ENCODE assay signal across 9 mouse cellular contexts in the genomic region with DNA sequence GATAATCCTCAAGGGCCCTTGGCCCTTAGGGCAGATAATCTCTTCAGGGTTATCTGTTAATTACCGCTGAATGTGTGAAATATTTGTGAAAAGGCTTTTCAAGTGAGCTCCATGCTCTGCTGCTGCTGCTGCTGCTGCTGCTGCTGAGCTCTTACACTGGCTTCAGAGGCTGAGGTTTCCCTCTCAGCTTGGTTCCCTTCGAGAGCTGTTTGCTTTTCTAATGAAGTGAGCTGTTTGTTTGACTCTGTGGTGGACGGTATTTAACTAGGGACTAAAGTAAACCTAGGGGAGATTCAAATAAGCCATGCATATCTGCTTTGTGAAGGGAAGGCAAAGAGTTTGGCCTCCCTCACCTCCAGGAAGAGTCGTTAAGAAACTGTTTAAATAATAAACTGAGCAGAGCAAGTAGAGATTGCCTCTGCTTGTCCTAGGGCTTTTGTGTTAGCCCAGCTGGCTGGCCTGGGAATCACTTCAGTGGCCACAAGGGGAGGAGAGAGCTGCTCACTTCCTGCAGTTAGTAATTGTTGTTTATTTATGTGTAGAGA.
DNase-seq lines count a peak whose midpoint lies in the region; ATAC-seq lines count a peak whose summit lies in the region.
"Had no signal": no experiment of that assay in that cellular context is flagged by ENCODE, and none has a peak within 500 bp of the region (broad histone marks: within the 10 kb centered on the region; RNA-seq: fewer than 3 reads in every experiment).

No protein-coding gene starts in this region.

- no peak overlapping the region for H3K4me3 ChIP-seq in kidney, embryonic 14.5 days (ENCODE audit: low read length)
- H3K4me3 ChIP-seq in forebrain, embryonic 10.5 days, result 0 out of 2 replicates have a peak overlapping the region, but pooled peaks have one; percentile 16
- H3K4me3 ChIP-seq in limb, embryonic 13.5 days, result no peak overlapping the region
- H3K4me3 ChIP-seq in midbrain, embryonic 15.5 days, result no peak overlapping the region

- 8% methylated on average over 4 of the region's 4 CpGs for WGBS in kidney, embryonic 14.5 days
- WGBS in forebrain, embryonic 10.5 days, result under 1% methylated on average over 4 of the region's 4 CpGs
- 16% methylated on average over 4 of the region's 4 CpGs for WGBS in limb, embryonic 13.5 days
- 4% methylated on average over 4 of the region's 4 CpGs for WGBS in midbrain, embryonic 15.5 days

- no peak overlapping the region for H3K9ac ChIP-seq in kidney, embryonic 14.5 days (ENCODE audit: low read depth, low read length)
- H3K9ac ChIP-seq in limb, embryonic 13.5 days, result peak overlapping the region; percentile 35; the same call in 1 of the 2 replicates
- no peak overlapping the region for H3K9ac ChIP-seq in midbrain, embryonic 15.5 days

- DNase-seq in kidney, postnatal 14 days, result no peak
- peak; percentile 37 for DNase-seq in forebrain, embryonic 10.5 days (ENCODE audit: extremely low spot score, low spot score)
- DNase-seq in ovary, postnatal 36 days (ENCODE audit: low spot score), result no peak
- DNase-seq in right cerebral cortex, postnatal 25 days, result no peak
- DNase-seq in natural killer cell, adult 2 months (ENCODE audit: low spot score in 2 of 2), result no peak
- DNase-seq: right cerebral cortex, postnatal 4 days had no signal

- H3K4me2 ChIP-seq in kidney, embryonic 14.5 days (replicated peaks; ENCODE audit: low read depth, low read length), result no peak overlapping the region
- no peak overlapping the region for H3K4me2 ChIP-seq in limb, embryonic 13.5 days (replicated peaks)
- no peak overlapping the region for H3K4me2 ChIP-seq in midbrain, embryonic 15.5 days

- H3K4me1 ChIP-seq in kidney, embryonic 14.5 days (ENCODE audit: control insufficient read depth, insufficient read depth, low read length), result peaks cover 13% of the 10 kb centered on the region
- H3K4me1 ChIP-seq in forebrain, embryonic 10.5 days, result peaks cover 71% of the 10 kb centered on the region
- peaks cover 32% of the 10 kb centered on the region for H3K4me1 ChIP-seq in limb, embryonic 13.5 days
- H3K4me1 ChIP-seq in midbrain, embryonic 15.5 days, result peaks cover 27% of the 10 kb centered on the region

- peak overlapping the region; percentile 2; the same call in 1 of the 2 replicates for H3K27ac ChIP-seq in kidney, embryonic 14.5 days (ENCODE audit: low read depth, low read length)
- H3K27ac ChIP-seq in forebrain, embryonic 10.5 days, result peak overlapping the region; percentile 75
- peak overlapping the region; percentile 39; the same call in 1 of the 2 replicates for H3K27ac ChIP-seq in limb, embryonic 13.5 days
- H3K27ac ChIP-seq in midbrain, embryonic 15.5 days, result peak overlapping the region; percentile 27; the same call in 1 of the 2 replicates

- no peaks in the 10 kb centered on the region for H3K27me3 ChIP-seq in kidney, embryonic 14.5 days (ENCODE audit: control insufficient read depth, insufficient read depth, low read length)
- peaks cover 19% of the 10 kb centered on the region for H3K27me3 ChIP-seq in forebrain, embryonic 10.5 days (ENCODE audit: poor library complexity, severe bottlenecking)
- H3K27me3 ChIP-seq in limb, embryonic 13.5 days, result no peaks in the 10 kb centered on the region
- no peaks in the 10 kb centered on the region for H3K27me3 ChIP-seq in midbrain, embryonic 15.5 days (replicated peaks)

- no peaks in the 10 kb centered on the region for H3K36me3 ChIP-seq in kidney, embryonic 14.5 days (ENCODE audit: control insufficient read depth, insufficient read depth, low read length)
- H3K36me3 ChIP-seq in forebrain, embryonic 10.5 days (replicated peaks), result peaks cover 36% of the 10 kb centered on the region
- H3K36me3 ChIP-seq in limb, embryonic 13.5 days, result peaks cover 5% of the 10 kb centered on the region
- H3K36me3 ChIP-seq in midbrain, embryonic 15.5 days (replicated peaks), result no peaks in the 10 kb centered on the region

- no peaks in the 10 kb centered on the region for H3K9me3 ChIP-seq in kidney, embryonic 14.5 days (ENCODE audit: control insufficient read depth, low read length)
- H3K9me3 ChIP-seq in forebrain, embryonic 10.5 days, result no peaks in the 10 kb centered on the region
- H3K9me3 ChIP-seq in limb, embryonic 13.5 days, result no peaks in the 10 kb centered on the region
- H3K9me3 ChIP-seq in midbrain, embryonic 15.5 days, result no peaks in the 10 kb centered on the region

- peak; percentile 71; the same call in 1 of the 2 replicates for ATAC-seq in kidney, embryonic 14.5 days (ENCODE audit: low FRiP score, low TSS enrichment)
- no peak for ATAC-seq in limb, embryonic 13.5 days (ENCODE audit: low FRiP score, low read depth)
- peak; percentile 55; the same call in 1 of the 2 replicates for ATAC-seq in midbrain, embryonic 15.5 days (replicated peaks)

Comparison
In these comparisons a context has a peak if more than half of its experiments do, and no peak if none do; other contexts are left out.
1. H3K27ac ChIP-seq: peak in every context shown above with its lines; median percentile 75 in forebrain, embryonic 10.5 days; 39 in limb, embryonic 13.5 days; 27 in midbrain, embryonic 15.5 days; 2 in kidney, embryonic 14.5 days.